Mouse (Mus musculus): ENCODE measurements around the gene Slc9a8. TPM values are rescaled to one million over a fixed set of nuclear protein-coding genes. Genes with fewer than 3 reads are reported as not detected.

The Slc9a8 gene
- total RNA-seq (2021) (10 to 100 TPM; 21.7 to 23.6 TPM), polyA plus RNA-seq (2012; rRNA removed) (26.1 and 43.8 TPM in 2 replicates)
- long read RNA-seq, full-length matches to known transcripts = 7 of 15 reads
- long read RNA-seq, partial matches to known transcripts = 7 of 15 reads
- long read RNA-seq, other reads (novel, unspliced or antisense) = 1 of 15 reads

GRCm38 (mm10) chr2:167421330-167422149 is at the start of gene Slc9a8:
TSS of gene Slc9a8 (plus strand) at chr2:167421712.
- Histone ChIP-seq H3K4me3 (peak within 1 kb of the TSS; percentile 88), H3K36me3 (ENCODE audit: control insufficient read depth, insufficient read depth, low read length) (no peaks in the 10 kb centered on the region), H3K27me3 (ENCODE audit: control insufficient read depth, insufficient read depth, low read length) (no peaks in the 10 kb centered on the region), H3K9ac (ENCODE audit: low read depth, low read length) (peak within 1 kb of the TSS; percentile 93), H3K27ac (peak within 1 kb of the TSS; percentile 96), H3K4me1 (ENCODE audit: control insufficient read depth, insufficient read depth, low read length) (peaks cover 2% of the 10 kb centered on the region), H3K79me2 (replicated peaks; ENCODE audit: control insufficient read depth, insufficient read depth, low read length) (no peaks in the 10 kb centered on the region)
- DNase-seq = peak; percentile 97 to 98
- under 1% methylated on average over 61 of the region's 66 CpGs for WGBS
- intact Hi-C loops (cut with DNase I) = loop anchor here (5.0 kb wide), 3 partner anchors 41 to 359 kb away; partner anchors contain the start of genes B4galt5 and Znfx1
- TF ChIP-seq EP300 (IDR thresholded peaks at IDR 0.05; ENCODE audit: insufficient read depth, low read depth, low read length) (peak; percentile 71), CTCF (IDR thresholded peaks at IDR 0.05) (peak; percentile 43), POLR2A (IDR thresholded peaks at IDR 0.05; ENCODE audit: insufficient read depth, low read depth, low read length) (peak; percentile 70)

GRCm38 (mm10) chr2:167373266-167373665 is 48.2 kb upstream of the Slc9a8 start:
- DNase-seq = peak; percentile 65 to 69
- Histone ChIP-seq H3K4me3 (no peak overlapping the region), H3K36me3 (ENCODE audit: control insufficient read depth, insufficient read depth, low read length) (no peaks in the 10 kb centered on the region), H3K4me1 (ENCODE audit: control insufficient read depth, insufficient read depth, low read length) (peaks cover 9% of the 10 kb centered on the region), H3K79me2 (replicated peaks; ENCODE audit: control insufficient read depth, insufficient read depth, low read length) (no peaks in the 10 kb centered on the region), H3K27me3 (ENCODE audit: control insufficient read depth, insufficient read depth, low read length) (no peaks in the 10 kb centered on the region), H3K9ac (ENCODE audit: low read depth, low read length) (no peak overlapping the region), H3K27ac (peak overlapping the region; percentile 26)
- TF ChIP-seq CTCF (IDR thresholded peaks at IDR 0.05) (no peak), EP300 (IDR thresholded peaks at IDR 0.05; ENCODE audit: insufficient read depth, low read depth, low read length) (no peak), POLR2A (IDR thresholded peaks at IDR 0.05; ENCODE audit: insufficient read depth, low read depth, low read length) (no peak)
- 30% methylated on average over 5 of the region's 5 CpGs for WGBS
- intact Hi-C loops (cut with DNase I) = no loop called here

- no peaks in the 10 kb centered on the region for H3K27me3 ChIP-seq (ENCODE audit: control insufficient read depth, insufficient read depth, low read length)
- WGBS = 93% methylated on average over 12 of the region's 12 CpGs
- no peak overlapping the region for H3K9ac ChIP-seq (ENCODE audit: low read depth, low read length)
- H3K4me1 ChIP-seq (ENCODE audit: control insufficient read depth, insufficient read depth, low read length) = peaks cover 8% of the 10 kb centered on the region
- no peak for TF ChIP-seq POLR2A (IDR thresholded peaks at IDR 0.05; ENCODE audit: insufficient read depth, low read depth, low read length)
- no peak for TF ChIP-seq CTCF (IDR thresholded peaks at IDR 0.05)
- no peak for TF ChIP-seq EP300 (IDR thresholded peaks at IDR 0.05; ENCODE audit: insufficient read depth, low read depth, low read length)
- no peak overlapping the region for H3K4me3 ChIP-seq
- DNase-seq = no peak
- no peaks in the 10 kb centered on the region for H3K79me2 ChIP-seq (replicated peaks; ENCODE audit: control insufficient read depth, insufficient read depth, low read length)
- H3K27ac ChIP-seq = no peak overlapping the region
- intact Hi-C loops (cut with DNase I) = no loop called here
- no peaks in the 10 kb centered on the region for H3K36me3 ChIP-seq (ENCODE audit: control insufficient read depth, insufficient read depth, low read length)
These were observed 47.2 kb upstream of the Slc9a8 start for GRCm38 (mm10) chr2:167374191-167374805.

GRCm38 (mm10) chr2:167375135-167375534 is 46.4 kb upstream of the Slc9a8 start:
- no peak for TF ChIP-seq EP300 (IDR thresholded peaks at IDR 0.05; ENCODE audit: insufficient read depth, low read depth, low read length)
- no peak for TF ChIP-seq POLR2A (IDR thresholded peaks at IDR 0.05; ENCODE audit: insufficient read depth, low read depth, low read length)
- no peak for TF ChIP-seq CTCF (IDR thresholded peaks at IDR 0.05)
- intact Hi-C loops (cut with DNase I) = no loop called here
- 64% methylated on average over 9 of the region's 9 CpGs for WGBS

GRCm38 (mm10) chr2:167375688-167376087 is 45.8 kb upstream of the Slc9a8 start:
- intact Hi-C loops (cut with DNase I) = no loop called here
- 84% methylated on average over 5 of the region's 5 CpGs for WGBS

More at GRCm38 (mm10) chr2:167375135-167375534, 46.4 kb upstream of the Slc9a8 start:
- peaks cover 8% of the 10 kb centered on the region for H3K4me1 ChIP-seq (ENCODE audit: control insufficient read depth, insufficient read depth, low read length)
- H3K79me2 ChIP-seq (replicated peaks; ENCODE audit: control insufficient read depth, insufficient read depth, low read length) = no peaks in the 10 kb centered on the region
- H3K27me3 ChIP-seq (ENCODE audit: control insufficient read depth, insufficient read depth, low read length) = no peaks in the 10 kb centered on the region
- H3K27ac ChIP-seq = no peak overlapping the region; the same call in 1 of the 2 replicates
- no peak for DNase-seq
- H3K36me3 ChIP-seq (ENCODE audit: control insufficient read depth, insufficient read depth, low read length) = no peaks in the 10 kb centered on the region
- H3K4me3 ChIP-seq = no peak overlapping the region
- H3K9ac ChIP-seq (ENCODE audit: low read depth, low read length) = no peak overlapping the region

More at GRCm38 (mm10) chr2:167375688-167376087, 45.8 kb upstream of the Slc9a8 start:
- Histone ChIP-seq H3K4me1 (ENCODE audit: control insufficient read depth, insufficient read depth, low read length) (peaks cover 12% of the 10 kb centered on the region), H3K79me2 (replicated peaks; ENCODE audit: control insufficient read depth, insufficient read depth, low read length) (no peaks in the 10 kb centered on the region), H3K36me3 (ENCODE audit: control insufficient read depth, insufficient read depth, low read length) (no peaks in the 10 kb centered on the region), H3K4me3 (no peak overlapping the region), H3K9ac (ENCODE audit: low read depth, low read length) (no peak overlapping the region), H3K27ac (peak overlapping the region; percentile 65), H3K27me3 (ENCODE audit: control insufficient read depth, insufficient read depth, low read length) (no peaks in the 10 kb centered on the region)
- DNase-seq = no peak
- no peak for TF ChIP-seq EP300 (IDR thresholded peaks at IDR 0.05; ENCODE audit: insufficient read depth, low read depth, low read length)
- TF ChIP-seq CTCF (IDR thresholded peaks at IDR 0.05) = no peak
- TF ChIP-seq POLR2A (IDR thresholded peaks at IDR 0.05; ENCODE audit: insufficient read depth, low read depth, low read length) = no peak

All from heart, adult 2 months (tissue).